12 mouse cellular contexts compared by ENCODE assay signal in genomic region chr16:72402381-72402780, GRCm38 (mm10).
DNase-seq lines count a peak whose midpoint lies in the region; ATAC-seq and TF ChIP-seq lines count a peak whose summit lies in the region.
"Had no signal": no experiment of that assay in that cellular context is flagged by ENCODE, and none has a peak within 500 bp of the region (broad histone marks: within the 10 kb centered on the region; RNA-seq: fewer than 3 reads in every experiment).

No protein-coding gene starts in this region.

- TF ChIP-seq CTCF in heart, postnatal 0 days (IDR thresholded peaks at IDR 0.05; ENCODE audit: low read depth) = no peak

- H3K4me3 ChIP-seq in heart, postnatal 0 days (ENCODE audit: low read depth, low read length) = no peak overlapping the region
- no peak overlapping the region for H3K4me3 ChIP-seq in neural tube, embryonic 13.5 days
- H3K4me3 ChIP-seq: heart, embryonic 13.5 days had no signal

- intact Hi-C loops in heart, postnatal 25 days (cut with DNase I) = no loop called here

- H3K27me3 ChIP-seq in heart, postnatal 0 days (ENCODE audit: control insufficient read depth, insufficient read depth, low read length) = no peaks in the 10 kb centered on the region
- no peaks in the 10 kb centered on the region for H3K27me3 ChIP-seq in neural tube, embryonic 13.5 days
- H3K27me3 ChIP-seq: heart, embryonic 13.5 days had no signal

- no peak for ATAC-seq in heart, postnatal 0 days (ENCODE audit: insufficient read depth, low read depth)
- peak; percentile 75 for ATAC-seq in neural tube, embryonic 13.5 days (ENCODE audit: low read depth)
- ATAC-seq: lung, postnatal 0 days had no signal

- no peaks in the 10 kb centered on the region for H3K36me3 ChIP-seq in heart, postnatal 0 days (replicated peaks; ENCODE audit: control insufficient read depth, insufficient read depth, low read length)
- H3K36me3 ChIP-seq in neural tube, embryonic 13.5 days = no peaks in the 10 kb centered on the region
- H3K36me3 ChIP-seq: heart, embryonic 13.5 days had no signal

- H3K9me3 ChIP-seq in heart, postnatal 0 days (replicated peaks; ENCODE audit: control insufficient read depth, low read length) = no peaks in the 10 kb centered on the region
- no peaks in the 10 kb centered on the region for H3K9me3 ChIP-seq in neural tube, embryonic 13.5 days
- H3K9me3 ChIP-seq: heart, embryonic 13.5 days had no signal

- no peak for TF ChIP-seq EP300 in heart, postnatal 0 days (IDR thresholded peaks at IDR 0.05; ENCODE audit: low read depth)

- no peak overlapping the region for H3K27ac ChIP-seq in heart, postnatal 0 days (ENCODE audit: low read depth)
- peak overlapping the region; percentile 13; the same call in 1 of the 2 replicates for H3K27ac ChIP-seq in neural tube, embryonic 13.5 days (replicated peaks)
- H3K27ac ChIP-seq: heart, embryonic 13.5 days; kidney, postnatal 0 days had no signal

- no peak overlapping the region for H3K9ac ChIP-seq in heart, postnatal 0 days (replicated peaks; ENCODE audit: low read depth, low read length)
- no peak overlapping the region for H3K9ac ChIP-seq in neural tube, embryonic 13.5 days
- H3K9ac ChIP-seq: heart, embryonic 13.5 days had no signal

- H3K4me2 ChIP-seq in heart, postnatal 0 days (ENCODE audit: low read depth, low read length) = peak overlapping the region; percentile 29
- H3K4me2 ChIP-seq in neural tube, embryonic 13.5 days = peak overlapping the region; percentile 37
- H3K4me2 ChIP-seq: heart, embryonic 13.5 days had no signal

- 35% methylated on average over 9 of the region's 9 CpGs for WGBS in heart, postnatal 0 days
- WGBS in neural tube, embryonic 13.5 days = 18% methylated on average over 9 of the region's 9 CpGs

- no peaks in the 10 kb centered on the region for H3K4me1 ChIP-seq in heart, postnatal 0 days (ENCODE audit: control insufficient read depth, insufficient read depth)
- H3K4me1 ChIP-seq in neural tube, embryonic 13.5 days (replicated peaks) = peaks cover 13% of the 10 kb centered on the region

- DNase-seq in heart, postnatal 0 days (ENCODE audit: low spot score) = no peak
- DNase-seq in heart, postnatal 25 days (ENCODE audit: low spot score) = no peak
- peak; percentile 35 for DNase-seq in embryo, embryonic 11 days
- peak; percentile 17 for DNase-seq in forelimb bud, embryonic 11.5 days (ENCODE audit: low read depth, low spot score)
- DNase-seq in spleen, postnatal 36 days (ENCODE audit: low spot score in 2 of 2) = no peak
- DNase-seq in kidney, adult 11 months = no peak
- no peak for DNase-seq in urinary bladder, postnatal 10 days (ENCODE audit: low spot score)
- DNase-seq: liver had no signal

Comparison
In these comparisons a context has a peak if more than half of its experiments do, and no peak if none do; other contexts are left out.
1. DNase-seq: peak in embryo, embryonic 11 days (single experiment) and forelimb bud, embryonic 11.5 days (single experiment); none in heart, postnatal 0 days (single experiment), heart, postnatal 25 days (single experiment), spleen, postnatal 36 days (0 of 2), kidney, adult 11 months (single experiment) and urinary bladder, postnatal 10 days (single experiment).